Mouse (Mus musculus) forebrain, embryonic 10.5 days (tissue): ENCODE data around the gene Wdr45b. TPM values are rescaled to one million over a fixed set of nuclear protein-coding genes. Genes with fewer than 3 reads are reported as not detected.

Experiments used
- DNase-seq: peaks from one replicate; pipeline ENCODE4 v3.0.0-alpha.2; 2017; ENCODE audit warnings: low spot score; ENCODE audit errors: extremely low spot score
- H3K27ac ChIP-seq: fragments of 300-500 bp; sonication (generic); 2 replicates; pipeline ENCODE4 v1.5.1; 2016; ENCODE audit warnings: mild to moderate bottlenecking
- H3K27me3 ChIP-seq: fragments of 300-500 bp; sonication (generic); 2 replicates; pipeline ENCODE4 v1.6.1; 2016; ENCODE audit warnings: mild to moderate bottlenecking; ENCODE audit not compliant: poor library complexity, severe bottlenecking
- H3K36me3 ChIP-seq: fragments of 300-500 bp; sonication (generic); replicated peaks from 2 replicates; pipeline ENCODE4 v1.6.1; 2016; ENCODE audit warnings: mild to moderate bottlenecking, moderate library complexity
- H3K4me1 ChIP-seq: fragments of 300-500 bp; sonication (generic); 2 replicates; pipeline ENCODE4 v1.6.1; 2016
- H3K4me3 ChIP-seq: fragments of 300-500 bp; sonication (generic); 2 replicates; pipeline ENCODE4 v1.5.1; 2016; ENCODE audit warnings: mild to moderate bottlenecking, moderate library complexity
- H3K9me3 ChIP-seq: fragments of 300-500 bp; sonication (generic); 2 replicates; pipeline ENCODE4 v1.6.1; 2016; ENCODE audit warnings: mild to moderate bottlenecking, moderate library complexity
- WGBS: fragments of 180-500 bp; shearing (Covaris S2); methylation state at CpG from one replicate; pipeline ENCODE4 v1.1.7; 2016; 5-methylcytosine and 5-hydroxymethylcytosine counted together
- polyA plus RNA-seq: library from polyadenylated mRNA; unstranded; fragments of >200 nt; fragmentation: Nextera tagmentation; extraction: Ambion mirVana; gene quantifications from 2 replicates; pipeline ENCODE4 v1.2.1, GENCODE M21; 2016

Wdr45b gene
- 98.6 and 102 TPM in 2 replicates for polyA plus RNA-seq

DNA sequence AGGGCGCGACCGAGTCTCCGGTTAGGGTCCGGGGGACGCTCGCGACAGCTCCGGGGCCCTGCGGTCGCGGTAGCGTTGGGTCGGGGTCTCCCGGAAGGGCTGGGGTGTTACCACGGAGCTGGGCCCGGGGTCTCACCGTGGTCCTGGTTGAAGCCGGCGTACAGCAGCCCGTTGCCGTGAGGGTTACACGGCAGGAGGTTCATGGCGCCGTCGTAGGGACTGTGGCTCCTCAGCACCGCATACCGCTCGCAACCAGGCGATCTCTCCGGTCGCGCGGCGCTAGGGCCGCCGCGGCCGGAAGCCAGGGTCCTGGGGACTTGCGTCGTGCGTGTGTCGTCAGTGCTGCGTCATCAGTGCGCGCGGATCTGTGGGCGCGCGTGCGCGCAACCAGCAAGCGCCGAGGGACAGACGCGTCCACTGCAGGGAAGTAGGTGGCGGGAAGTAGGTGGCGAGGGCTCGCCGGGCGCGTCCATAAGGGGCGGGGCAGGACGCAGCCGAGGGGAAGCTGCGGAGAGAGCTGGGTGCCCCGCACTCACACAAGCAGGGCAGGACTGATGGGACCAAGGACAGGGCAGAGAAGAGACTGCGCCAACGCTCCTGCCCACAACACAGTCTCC lies at the start of gene Wdr45b:
Gene Wdr45b, minus strand, starts transcription at position 355 of the 617 bp plus-strand sequence.
- no peaks in the 10 kb centered on the region for H3K27me3 ChIP-seq

DNA sequence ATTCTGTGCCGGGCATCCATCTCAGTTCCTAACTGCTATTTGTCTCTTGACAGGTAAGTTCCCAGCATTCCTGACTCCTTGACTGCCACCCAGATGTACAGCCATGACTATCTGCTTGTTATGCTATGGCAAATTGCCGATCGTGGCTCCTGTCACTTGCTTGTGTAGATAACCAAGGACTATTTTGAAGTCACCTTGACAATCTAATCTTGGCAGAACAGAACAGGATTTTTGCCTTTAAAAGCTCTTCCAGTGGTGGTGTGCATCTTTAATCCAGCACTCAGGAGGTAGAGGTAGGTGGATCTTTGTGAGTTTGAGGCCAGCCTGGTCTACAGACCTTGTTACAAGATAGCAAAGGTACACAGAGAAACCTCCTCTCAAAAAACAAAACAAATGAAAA lies 38.2 kb upstream of the Wdr45b start:
- H3K4me1 ChIP-seq = peaks cover 13% of the 10 kb centered on the region
- DNase-seq = no peak
- no peaks in the 10 kb centered on the region for H3K9me3 ChIP-seq
- H3K36me3 ChIP-seq = no peaks in the 10 kb centered on the region
- no peak overlapping the region for H3K4me3 ChIP-seq
- peaks cover 5% of the 10 kb centered on the region for H3K27me3 ChIP-seq
- WGBS = 88% methylated on average over 3 of the region's 3 CpGs
- no peak overlapping the region for H3K27ac ChIP-seq

More for the DNA sequence above, at the start of gene Wdr45b:
- peaks cover 24% of the 10 kb centered on the region for H3K36me3 ChIP-seq
- WGBS = under 1% methylated on average over 69 of the region's 69 CpGs
- peaks cover 24% of the 10 kb centered on the region for H3K4me1 ChIP-seq
- no peaks in the 10 kb centered on the region for H3K9me3 ChIP-seq
- peak; percentile 98 for DNase-seq
- peak within 1 kb of the TSS; percentile 92 for H3K27ac ChIP-seq
- H3K4me3 ChIP-seq = peak within 1 kb of the TSS; percentile 99

DNA sequence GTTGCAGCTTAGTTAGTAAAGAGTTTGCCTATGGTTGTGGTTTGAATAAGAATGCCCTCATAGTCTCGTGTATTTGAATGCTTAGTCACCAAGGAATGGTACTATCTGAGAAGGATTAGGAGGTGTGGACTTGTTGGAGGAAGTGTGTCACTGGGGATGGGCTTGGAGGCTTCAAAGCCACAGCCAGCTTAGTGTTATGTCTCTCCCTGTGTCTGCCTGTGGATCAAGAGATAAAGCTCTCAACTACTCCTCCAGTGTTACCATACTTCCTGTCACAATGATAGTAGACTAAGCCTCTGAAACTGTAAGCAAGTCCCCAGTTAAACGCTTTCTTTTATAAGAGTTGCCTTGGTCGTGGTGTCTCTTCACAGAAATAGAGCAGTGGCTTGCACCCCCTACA lies 36.5 kb upstream of the Wdr45b start:
- Histone ChIP-seq H3K36me3 (no peaks in the 10 kb centered on the region), H3K27me3 (peaks cover 21% of the 10 kb centered on the region), H3K4me1 (peaks cover 17% of the 10 kb centered on the region), H3K27ac (no peak overlapping the region), H3K4me3 (no peak overlapping the region), H3K9me3 (no peaks in the 10 kb centered on the region)
- DNase-seq = no peak
- WGBS = 69% methylated on average over 3 of the region's 3 CpGs

DNA sequence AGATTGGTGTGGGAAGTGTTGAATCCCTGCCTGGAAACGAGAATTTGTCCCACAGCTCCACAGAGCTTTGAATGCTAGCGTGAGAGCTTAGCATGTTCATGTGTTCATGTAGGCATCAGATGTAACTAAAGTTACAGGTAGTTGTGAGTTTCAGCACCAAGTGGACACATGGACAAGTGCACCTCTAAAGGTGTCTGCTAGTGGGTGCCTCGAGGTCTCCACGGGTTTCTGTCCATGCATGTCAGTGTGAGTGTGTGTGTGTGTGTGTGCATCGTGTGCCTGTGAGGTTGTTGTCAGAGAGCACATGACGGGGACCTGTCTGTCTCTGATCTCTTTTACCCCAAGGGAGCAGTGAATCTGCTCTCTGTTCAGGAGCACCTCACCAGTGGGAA lies 34.3 kb upstream of the Wdr45b start:
- Histone ChIP-seq H3K27ac (no peak overlapping the region), H3K27me3 (peaks cover 22% of the 10 kb centered on the region), H3K4me1 (peaks cover 17% of the 10 kb centered on the region), H3K36me3 (no peaks in the 10 kb centered on the region), H3K4me3 (peak overlapping the region; percentile 71), H3K9me3 (no peaks in the 10 kb centered on the region)
- WGBS = 18% methylated on average over 6 of the region's 6 CpGs
- no peak for DNase-seq

DNA sequence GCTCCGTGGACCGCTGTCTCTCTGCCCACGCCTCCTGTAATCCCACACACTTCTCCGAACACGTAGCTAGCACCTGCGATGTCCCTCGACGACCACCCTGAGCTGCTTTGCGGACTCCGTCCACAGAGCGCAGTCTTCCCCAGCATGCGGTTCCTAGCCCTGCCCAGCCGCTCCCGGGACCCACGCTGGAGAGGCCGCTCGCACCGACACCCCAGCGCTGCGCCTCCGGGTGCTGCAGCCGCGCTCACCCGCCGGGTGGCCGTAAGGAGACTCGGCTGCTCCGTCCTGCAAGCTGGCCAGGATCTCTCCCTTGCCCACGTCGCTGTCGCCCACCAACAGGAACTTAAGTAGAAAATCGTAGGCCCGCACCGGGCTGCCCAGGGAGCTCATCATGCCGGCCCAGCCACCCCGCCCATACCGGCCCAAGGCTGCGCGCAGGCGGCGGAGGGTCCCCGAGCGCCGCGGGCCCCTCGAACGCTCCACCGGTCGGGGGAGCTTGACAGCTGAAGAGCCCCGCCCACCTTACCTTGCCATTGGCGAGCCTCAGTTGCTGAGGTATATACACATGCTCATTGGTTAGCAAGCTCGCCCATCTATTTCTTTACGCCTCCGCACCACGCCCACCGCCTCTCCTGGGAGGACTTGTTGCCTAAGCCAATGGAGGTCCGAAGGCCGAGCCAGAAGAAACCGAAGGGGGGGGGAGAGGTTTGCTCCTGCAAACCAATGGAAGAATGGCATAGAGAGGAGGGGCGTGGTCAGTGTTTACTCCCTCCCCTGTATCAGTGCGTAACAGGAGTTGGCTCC lies 33.7 kb upstream of the Wdr45b start, which contains the start of gene Rab40b:
Gene Rab40b, minus strand, starts transcription at position 502 of the 804 bp plus-strand sequence.
- H3K27ac ChIP-seq = peak within 1 kb of the TSS; percentile 69
- 1% methylated on average over 61 of the region's 61 CpGs for WGBS

DNA sequence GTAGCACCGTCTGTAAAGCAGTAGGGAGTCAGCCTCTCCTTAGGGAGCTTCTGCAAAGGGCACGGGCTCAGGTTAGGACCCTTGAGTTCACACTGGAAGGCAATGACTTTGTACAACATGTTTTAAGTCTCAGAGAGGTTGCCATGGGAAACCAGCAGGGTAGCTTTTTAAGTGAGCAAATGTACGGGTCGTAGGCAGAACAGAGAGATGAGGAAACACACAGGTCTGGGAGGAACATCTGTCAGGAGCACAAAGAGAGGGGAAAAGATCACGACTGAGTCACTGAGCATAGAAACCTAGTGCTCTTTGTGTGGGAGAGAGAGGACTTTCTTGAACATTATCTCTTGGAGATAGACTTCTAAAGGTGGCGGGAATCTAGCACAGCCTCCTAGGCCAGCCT lies 26.0 kb upstream of the Wdr45b start:
- 61% methylated on average over 6 of the region's 6 CpGs for WGBS
- Histone ChIP-seq H3K4me3 (no peak overlapping the region), H3K4me1 (0 out of 2 replicates have a peak, but pooled peaks cover 6% of the 10 kb centered on the region), H3K27ac (no peak overlapping the region), H3K9me3 (peaks cover 4% of the 10 kb centered on the region; the same call in 1 of the 2 replicates), H3K27me3 (no peaks in the 10 kb centered on the region), H3K36me3 (no peaks in the 10 kb centered on the region)
- no peak for DNase-seq

More for the DNA sequence above, 33.7 kb upstream of the Wdr45b start, which contains the start of gene Rab40b:
- Histone ChIP-seq H3K27me3 (peaks cover 22% of the 10 kb centered on the region), H3K4me1 (peaks cover 17% of the 10 kb centered on the region), H3K9me3 (no peaks in the 10 kb centered on the region), H3K36me3 (no peaks in the 10 kb centered on the region), H3K4me3 (peak within 1 kb of the TSS; percentile 71)
- peak; percentile 96 for DNase-seq

DNA sequence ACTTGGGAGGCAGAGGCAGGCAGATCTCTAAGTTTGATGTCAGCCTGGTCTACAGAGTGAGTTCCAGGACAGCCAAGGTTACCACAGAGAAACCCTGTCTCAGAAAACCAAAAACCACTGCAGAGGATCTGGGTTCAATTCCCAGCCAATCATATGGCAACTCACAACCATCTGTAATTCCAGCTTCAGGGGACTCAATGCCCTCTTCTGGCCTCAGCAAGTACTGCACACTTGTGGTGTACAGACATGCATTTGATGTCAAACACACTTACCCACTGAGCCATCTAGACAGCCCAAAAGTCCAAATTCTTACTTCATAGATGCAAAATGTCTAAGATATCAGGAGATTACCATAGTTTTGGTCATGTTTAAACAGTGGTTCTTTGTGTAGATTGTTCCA lies 24.4 kb upstream of the Wdr45b start:
- Histone ChIP-seq H3K27me3 (no peaks in the 10 kb centered on the region), H3K4me1 (0 out of 2 replicates have a peak, but pooled peaks cover 6% of the 10 kb centered on the region)
- DNase-seq = no peak

DNA sequence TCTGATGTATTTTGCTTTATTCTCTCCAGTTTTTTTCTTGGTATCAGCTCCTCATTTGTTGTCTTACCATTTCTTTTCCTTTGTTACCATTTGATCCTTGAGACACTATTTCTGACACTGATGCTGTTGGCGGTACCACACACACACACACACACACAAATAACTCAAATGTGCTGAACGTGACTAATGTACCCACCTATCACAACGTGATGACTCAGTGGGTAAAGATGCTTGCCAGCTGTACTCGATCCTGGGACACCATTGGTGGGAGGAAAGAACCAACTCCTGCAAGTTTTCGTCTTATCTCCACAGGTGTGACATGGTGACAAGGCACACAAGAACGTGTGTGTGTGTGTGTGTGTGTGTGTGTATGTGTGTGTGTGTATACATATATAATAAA lies 19.1 kb upstream of the Wdr45b start:
- DNase-seq = no peak
- H3K27ac ChIP-seq = no peak overlapping the region
- 75% methylated on average over 6 of the region's 6 CpGs for WGBS
- no peaks in the 10 kb centered on the region for H3K27me3 ChIP-seq
- H3K36me3 ChIP-seq = no peaks in the 10 kb centered on the region
- no peaks in the 10 kb centered on the region for H3K9me3 ChIP-seq
- no peaks in the 10 kb centered on the region for H3K4me1 ChIP-seq
- H3K4me3 ChIP-seq = no peak overlapping the region

More for the DNA sequence above, 24.4 kb upstream of the Wdr45b start:
- Histone ChIP-seq H3K9me3 (peaks cover 4% of the 10 kb centered on the region; the same call in 1 of the 2 replicates), H3K4me3 (no peak overlapping the region), H3K36me3 (no peaks in the 10 kb centered on the region), H3K27ac (no peak overlapping the region)

DNA sequence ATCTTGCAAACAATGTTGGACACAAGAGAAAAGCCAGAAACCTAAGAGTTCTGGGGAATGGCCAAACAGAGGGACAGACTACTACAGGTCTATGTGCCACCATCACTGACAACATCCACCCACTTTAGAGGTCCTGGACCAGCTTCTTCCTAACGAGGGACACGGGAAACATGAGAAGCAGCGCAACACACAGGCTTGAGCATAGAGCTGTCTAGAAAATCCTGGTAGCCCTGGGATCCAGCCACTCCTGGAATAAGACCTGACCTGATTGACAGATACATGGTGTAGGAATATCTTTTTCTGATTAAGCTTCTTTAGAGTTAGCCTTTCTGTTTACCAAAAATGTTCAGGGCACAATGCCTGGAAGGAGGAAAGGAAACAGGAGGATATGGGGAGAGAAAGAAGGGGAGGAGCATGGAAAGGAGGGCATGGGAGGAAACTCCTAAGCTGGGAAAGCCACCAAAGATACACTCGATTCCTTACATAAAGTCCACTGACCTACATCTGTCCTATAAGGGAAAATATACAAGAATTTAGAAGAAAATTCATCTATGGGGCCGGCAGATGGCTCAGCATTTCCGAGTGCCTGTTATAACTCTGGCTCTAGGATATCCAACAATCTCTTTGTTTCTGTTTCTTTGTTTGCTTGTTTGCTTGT lies 16.2 kb upstream of the Wdr45b start:
- Histone ChIP-seq H3K27me3 (no peaks in the 10 kb centered on the region), H3K4me3 (no peak overlapping the region), H3K36me3 (no peaks in the 10 kb centered on the region), H3K4me1 (no peaks in the 10 kb centered on the region), H3K27ac (no peak overlapping the region), H3K9me3 (no peaks in the 10 kb centered on the region)
- 83% methylated on average over 6 of the region's 6 CpGs for WGBS
- DNase-seq = no peak

DNA sequence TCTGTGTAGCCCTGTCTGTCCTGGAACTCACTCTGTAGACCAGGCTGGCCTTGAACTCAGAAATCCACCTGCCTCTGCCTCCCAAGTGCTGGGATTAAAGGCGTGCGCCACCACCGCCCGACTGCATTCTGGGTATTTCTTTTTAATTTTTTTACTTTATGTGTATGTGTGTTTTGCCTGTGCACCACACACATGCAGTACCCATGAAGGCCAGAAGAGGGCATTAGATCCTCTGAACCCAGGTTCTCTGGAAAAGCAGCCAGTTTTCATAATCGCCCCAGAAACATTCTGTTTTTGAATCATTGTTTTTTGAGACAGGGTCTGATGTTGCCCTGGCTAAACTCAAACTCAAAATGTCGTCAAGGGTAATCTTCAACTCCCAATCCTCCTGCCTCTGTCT lies 15.4 kb upstream of the Wdr45b start:
- Histone ChIP-seq H3K9me3 (no peaks in the 10 kb centered on the region), H3K36me3 (no peaks in the 10 kb centered on the region), H3K27me3 (no peaks in the 10 kb centered on the region), H3K4me3 (no peak overlapping the region), H3K4me1 (no peaks in the 10 kb centered on the region), H3K27ac (no peak overlapping the region)
- 55% methylated on average over 6 of the region's 6 CpGs for WGBS
- DNase-seq = peak; percentile 42

DNA sequence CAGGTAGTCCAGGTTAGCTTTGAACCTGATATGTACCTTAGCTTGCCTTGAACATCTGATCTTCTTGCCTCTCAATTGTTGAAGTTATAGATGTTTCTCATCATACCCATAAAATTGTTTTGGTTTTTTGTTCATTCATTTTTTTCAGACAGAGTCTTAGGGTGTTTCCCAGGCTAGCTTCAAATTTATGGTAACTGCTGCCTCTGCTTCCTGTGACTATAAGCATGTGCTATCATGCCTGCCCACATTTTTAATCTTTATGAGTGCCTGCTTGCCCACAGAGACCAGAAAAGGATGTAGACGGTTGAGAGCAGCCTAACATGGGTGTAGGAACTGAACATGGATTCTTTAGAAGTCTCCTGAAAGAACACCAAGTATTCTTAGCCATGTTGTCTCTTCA lies 14.5 kb upstream of the Wdr45b start:
- Histone ChIP-seq H3K27me3 (no peaks in the 10 kb centered on the region), H3K4me1 (no peaks in the 10 kb centered on the region), H3K36me3 (no peaks in the 10 kb centered on the region), H3K4me3 (no peak overlapping the region), H3K27ac (no peak overlapping the region), H3K9me3 (no peaks in the 10 kb centered on the region)
- 73% methylated on average over 1 of the region's 1 CpGs for WGBS
- no peak for DNase-seq

DNA sequence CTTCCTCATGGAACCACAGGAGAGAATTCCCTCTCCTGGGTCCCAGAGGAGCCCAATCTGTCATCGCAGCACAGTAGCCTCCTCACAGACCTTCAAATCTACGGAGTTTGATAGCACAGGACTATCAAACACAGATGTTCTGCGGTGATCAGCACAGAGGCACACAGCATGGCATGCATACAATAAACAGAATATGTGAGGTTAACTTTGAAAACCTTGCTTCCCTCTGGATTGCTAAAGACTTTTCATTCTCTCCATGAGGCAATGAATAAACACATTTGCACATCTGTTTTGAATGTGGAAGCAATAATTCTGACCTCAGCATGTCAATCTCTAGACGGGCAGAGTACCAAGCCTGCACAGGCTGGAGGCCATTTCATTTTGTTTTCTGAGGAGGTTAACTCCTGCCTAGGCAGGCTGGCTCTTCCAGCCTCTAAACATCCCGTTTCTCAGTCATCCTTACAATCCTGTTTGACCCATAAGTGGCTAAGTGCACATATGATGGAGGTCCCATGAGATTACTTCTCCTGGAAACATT lies 13.0 kb upstream of the Wdr45b start:
- Histone ChIP-seq H3K27me3 (no peaks in the 10 kb centered on the region), H3K4me3 (no peak overlapping the region), H3K27ac (no peak overlapping the region), H3K4me1 (no peaks in the 10 kb centered on the region), H3K9me3 (no peaks in the 10 kb centered on the region), H3K36me3 (no peaks in the 10 kb centered on the region)
- WGBS = 72% methylated on average over 5 of the region's 5 CpGs
- DNase-seq = no peak
